Mouse (Mus musculus): Measurements from ENCODE around the gene Osbpl10. TPM values are rescaled to one million over a fixed set of nuclear protein-coding genes. Genes with fewer than 3 reads are reported as not detected.

The Osbpl10 gene
- polyA plus RNA-seq, 1 experiment: 4.2 TPM

GRCm38 (mm10) chr9:114985741-114986140 is 7.4 kb downstream of the Osbpl10 start:
- Histone ChIP-seq H3K79me2 (ENCODE audit: control insufficient read depth, insufficient read depth) (no peaks in the 10 kb centered on the region), H3K27me3 (ENCODE audit: control insufficient read depth, insufficient read depth, insufficient read length) (no peaks in the 10 kb centered on the region), H3K79me3 (ENCODE audit: low read depth) (no peaks in the 10 kb centered on the region), H3K4me3 (ENCODE audit: insufficient read depth, poor library complexity, severe bottlenecking) (no peak overlapping the region), H3ac (ENCODE audit: control insufficient read depth, insufficient read length, low read depth) (no peak overlapping the region), H3K36me3 (ENCODE audit: control insufficient read depth, insufficient read depth) (no peaks in the 10 kb centered on the region)
- TF ChIP-seq MYOG (IDR thresholded peaks at IDR 0.05; ENCODE audit: control insufficient read depth, extremely low read depth, insufficient read length): no peak
- TF ChIP-seq MAX (IDR thresholded peaks at IDR 0.05): no peak
- TF ChIP-seq MYOD1 (IDR thresholded peaks at IDR 0.05; ENCODE audit: control insufficient read depth, insufficient read length, low read depth): no peak
- no peak for TF ChIP-seq USF1 (IDR thresholded peaks at IDR 0.05; ENCODE audit: low read depth)

DNA sequence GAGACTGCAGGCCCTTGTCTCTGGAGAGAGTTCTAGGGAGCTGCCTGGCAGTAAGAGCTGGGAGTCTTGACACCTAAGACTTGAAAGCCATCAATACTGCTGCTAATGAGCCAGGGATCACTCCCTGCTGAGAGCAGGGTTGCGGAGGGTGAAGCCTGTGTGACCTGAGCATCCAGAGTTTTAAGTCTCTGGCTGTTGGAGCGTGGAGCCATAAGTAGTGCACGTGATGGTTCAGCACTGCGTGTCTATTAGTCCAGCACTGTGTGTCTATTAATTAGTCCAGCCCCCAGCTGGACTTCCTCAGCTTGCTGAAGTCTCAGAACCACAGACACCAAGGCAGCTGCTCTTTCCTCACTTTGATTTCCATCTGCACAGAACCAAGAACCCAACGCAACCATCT is 8.0 kb downstream of the Osbpl10 start:
- Histone ChIP-seq H3K36me3 (ENCODE audit: control insufficient read depth, insufficient read depth) (no peaks in the 10 kb centered on the region), H3K79me3 (ENCODE audit: low read depth) (no peaks in the 10 kb centered on the region), H3K27me3 (ENCODE audit: control insufficient read depth, insufficient read depth, insufficient read length) (no peaks in the 10 kb centered on the region), H3ac (ENCODE audit: control insufficient read depth, insufficient read length, low read depth) (no peak overlapping the region), H3K4me3 (ENCODE audit: insufficient read depth, poor library complexity, severe bottlenecking) (no peak overlapping the region), H3K79me2 (ENCODE audit: control insufficient read depth, insufficient read depth) (no peaks in the 10 kb centered on the region)
- TF ChIP-seq MAX (IDR thresholded peaks at IDR 0.05) (no peak), CTCF (IDR thresholded peaks at IDR 0.05; ENCODE audit: control insufficient read depth, insufficient read depth, insufficient read length) (no peak), CEBPB (IDR thresholded peaks at IDR 0.05; ENCODE audit: low read depth) (no peak), MYOD1 (IDR thresholded peaks at IDR 0.05; ENCODE audit: control insufficient read depth, insufficient read length, low read depth) (no peak), USF1 (IDR thresholded peaks at IDR 0.05; ENCODE audit: low read depth) (no peak), FOSL1 (IDR thresholded peaks at IDR 0.05; ENCODE audit: insufficient read depth, low read length, poor library complexity, severe bottlenecking) (no peak)

- H3K36me3 ChIP-seq (ENCODE audit: control insufficient read depth, insufficient read depth): no peaks in the 10 kb centered on the region
- H3K79me3 ChIP-seq (ENCODE audit: low read depth): no peaks in the 10 kb centered on the region
- H3K27me3 ChIP-seq (ENCODE audit: control insufficient read depth, insufficient read depth, insufficient read length): no peaks in the 10 kb centered on the region
- no peak overlapping the region for H3K4me3 ChIP-seq (ENCODE audit: insufficient read depth, poor library complexity, severe bottlenecking)
- H3ac ChIP-seq (ENCODE audit: control insufficient read depth, insufficient read length, low read depth): no peak overlapping the region
- H3K79me2 ChIP-seq (ENCODE audit: control insufficient read depth, insufficient read depth): no peaks in the 10 kb centered on the region
- TF ChIP-seq USF1 (IDR thresholded peaks at IDR 0.05; ENCODE audit: low read depth): no peak
- TF ChIP-seq CEBPB (IDR thresholded peaks at IDR 0.05; ENCODE audit: low read depth): no peak
- no peak for TF ChIP-seq FOSL1 (IDR thresholded peaks at IDR 0.05; ENCODE audit: insufficient read depth, low read length, poor library complexity, severe bottlenecking)
- no peak for TF ChIP-seq MYOG (IDR thresholded peaks at IDR 0.05; ENCODE audit: control insufficient read depth, extremely low read depth, insufficient read length)
- TF ChIP-seq MYOD1 (IDR thresholded peaks at IDR 0.05; ENCODE audit: control insufficient read depth, insufficient read length, low read depth): no peak
- no peak for TF ChIP-seq CTCF (IDR thresholded peaks at IDR 0.05; ENCODE audit: control insufficient read depth, insufficient read depth, insufficient read length)
- TF ChIP-seq MAX (IDR thresholded peaks at IDR 0.05): no peak
Measured at GRCm38 (mm10) chr9:114988029-114988428, 9.7 kb downstream of the Osbpl10 start.

DNA sequence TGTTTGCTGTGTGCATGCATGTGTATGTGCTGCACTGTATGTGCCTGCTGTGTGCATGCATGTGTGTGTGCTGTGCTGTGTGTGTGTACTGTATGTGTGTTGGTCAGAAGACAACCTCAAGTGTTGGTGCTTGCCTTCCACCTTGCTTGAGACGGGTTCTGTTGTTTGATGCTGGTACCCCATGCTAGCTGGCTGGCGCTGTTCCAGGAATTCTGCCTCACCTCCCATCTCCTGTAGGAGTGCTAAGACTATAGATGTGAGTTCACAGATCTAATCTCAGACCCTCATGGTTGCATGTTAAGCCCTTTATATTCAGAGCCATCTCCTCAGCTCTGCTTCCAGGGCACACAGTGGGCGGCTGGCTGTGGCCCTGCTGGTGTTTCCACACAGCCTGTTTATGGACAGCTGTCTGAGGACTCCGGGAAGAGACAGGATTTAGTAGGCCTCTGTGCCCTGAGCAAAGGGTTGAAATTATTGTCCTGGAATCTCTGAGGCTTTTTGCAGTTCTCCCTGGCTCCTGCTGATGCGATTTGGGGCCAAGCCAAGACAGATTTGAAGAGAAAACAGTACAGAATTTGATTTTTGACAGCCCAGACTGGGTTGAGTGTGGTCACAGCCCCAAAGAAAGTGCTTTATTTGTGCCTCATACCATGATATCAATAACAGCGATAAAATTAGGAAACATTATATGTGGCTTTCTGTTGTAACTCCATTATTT is 10.4 kb downstream of the Osbpl10 start:
- no peaks in the 10 kb centered on the region for H3K36me3 ChIP-seq (ENCODE audit: control insufficient read depth, insufficient read depth)
- H3K4me3 ChIP-seq (ENCODE audit: insufficient read depth, poor library complexity, severe bottlenecking): no peak overlapping the region
- H3K27me3 ChIP-seq (ENCODE audit: control insufficient read depth, insufficient read depth, insufficient read length): no peaks in the 10 kb centered on the region
- TF ChIP-seq CEBPB (IDR thresholded peaks at IDR 0.05; ENCODE audit: low read depth) (no peak), MAX (IDR thresholded peaks at IDR 0.05) (no peak), FOSL1 (IDR thresholded peaks at IDR 0.05; ENCODE audit: insufficient read depth, low read length, poor library complexity, severe bottlenecking) (no peak), CTCF (IDR thresholded peaks at IDR 0.05; ENCODE audit: control insufficient read depth, insufficient read depth, insufficient read length) (no peak), USF1 (IDR thresholded peaks at IDR 0.05; ENCODE audit: low read depth) (no peak), MYOG (IDR thresholded peaks at IDR 0.05; ENCODE audit: control insufficient read depth, extremely low read depth, insufficient read length) (no peak), MYOD1 (IDR thresholded peaks at IDR 0.05; ENCODE audit: control insufficient read depth, insufficient read length, low read depth) (no peak)
- no peaks in the 10 kb centered on the region for H3K79me2 ChIP-seq (ENCODE audit: control insufficient read depth, insufficient read depth)
- H3ac ChIP-seq (ENCODE audit: control insufficient read depth, insufficient read length, low read depth): no peak overlapping the region
- no peaks in the 10 kb centered on the region for H3K79me3 ChIP-seq (ENCODE audit: low read depth)

- H3K4me3 ChIP-seq (ENCODE audit: insufficient read depth, poor library complexity, severe bottlenecking): no peak overlapping the region
Measured at GRCm38 (mm10) chr9:114990421-114990820, 12.1 kb downstream of the Osbpl10 start.

More at GRCm38 (mm10) chr9:114990421-114990820, 12.1 kb downstream of the Osbpl10 start:
- no peaks in the 10 kb centered on the region for H3K79me2 ChIP-seq (ENCODE audit: control insufficient read depth, insufficient read depth)
- no peaks in the 10 kb centered on the region for H3K36me3 ChIP-seq (ENCODE audit: control insufficient read depth, insufficient read depth)
- H3ac ChIP-seq (ENCODE audit: control insufficient read depth, insufficient read length, low read depth): no peak overlapping the region
- TF ChIP-seq CEBPB (IDR thresholded peaks at IDR 0.05; ENCODE audit: low read depth): no peak
- no peak for TF ChIP-seq MYOG (IDR thresholded peaks at IDR 0.05; ENCODE audit: control insufficient read depth, extremely low read depth, insufficient read length)
- TF ChIP-seq USF1 (IDR thresholded peaks at IDR 0.05; ENCODE audit: low read depth): no peak
- TF ChIP-seq MYOD1 (IDR thresholded peaks at IDR 0.05; ENCODE audit: control insufficient read depth, insufficient read length, low read depth): no peak
- no peak for TF ChIP-seq FOSL1 (IDR thresholded peaks at IDR 0.05; ENCODE audit: insufficient read depth, low read length, poor library complexity, severe bottlenecking)
- TF ChIP-seq CTCF (IDR thresholded peaks at IDR 0.05; ENCODE audit: control insufficient read depth, insufficient read depth, insufficient read length): no peak
- TF ChIP-seq MAX (IDR thresholded peaks at IDR 0.05): no peak
- H3K27me3 ChIP-seq (ENCODE audit: control insufficient read depth, insufficient read depth, insufficient read length): no peaks in the 10 kb centered on the region
- H3K79me3 ChIP-seq (ENCODE audit: low read depth): no peaks in the 10 kb centered on the region

Data from C2C12 (cell line).